Mouse (Mus musculus) megakaryocyte, embryonic 14.5 days (primary cell): ENCODE data around the gene Cacnb3.

ENCODE experiments used
- FLI1 ChIP-seq: IDR thresholded peaks from 2 replicates; pipeline ENCODE4 v1.6.1; 2012; ENCODE audit warnings: low read length, inconsistent platforms, mixed read lengths
- GATA1 ChIP-seq: IDR thresholded peaks from 3 replicates; pipeline ENCODE4 v1.6.1; 2012; ENCODE audit warnings: mixed read lengths, low read length, inconsistent platforms, borderline replicate concordance

DNA sequence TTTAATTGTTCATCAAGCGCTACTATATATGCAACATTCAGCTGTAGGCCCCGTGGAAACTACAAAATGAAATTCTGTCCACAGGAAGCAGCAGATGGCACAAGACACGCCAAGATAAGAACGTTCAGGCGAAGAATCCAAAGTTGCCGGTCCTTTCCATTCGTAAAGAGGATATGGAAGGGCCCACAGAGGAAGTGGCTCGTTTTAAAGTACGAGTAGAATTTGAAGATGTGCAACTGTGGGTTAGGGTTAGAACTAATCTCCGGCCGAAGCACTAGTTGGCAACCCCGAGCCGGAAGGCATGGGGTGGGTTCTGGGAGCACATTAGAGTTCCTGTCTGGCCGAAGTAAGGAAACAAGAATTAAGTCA, 31.5 kb downstream of the Cacnb3 start:
- peak; percentile 82; the same call in 2 of the 3 replicates for TF ChIP-seq GATA1
- TF ChIP-seq FLI1: no peak
